Mouse (Mus musculus) kidney, adult 2 months (tissue): ENCODE measurements around the gene Utp3. TPM values are rescaled to one million over a fixed set of nuclear protein-coding genes. Genes with fewer than 3 reads are reported as not detected.

Source experiments
- DNase-seq: peaks from one replicate; pipeline ENCODE4 v3.0.0; 2021
- H3K27ac ChIP-seq: fragments of 200-500 bp; 2 replicates; pipeline ENCODE4 v1.5.1; 2012; ENCODE audit warnings: low read depth, low read length, control low read depth, inconsistent platforms; ENCODE audit not compliant: insufficient read depth
- H3K27me3 ChIP-seq: fragments of 200-500 bp; replicated peaks from 2 replicates; pipeline ENCODE4 v1.6.1; 2012; ENCODE audit warnings: mild to moderate bottlenecking, moderate library complexity, low read length, inconsistent platforms; ENCODE audit not compliant: control insufficient read depth, insufficient read depth
- H3K36me3 ChIP-seq: fragments of 200-500 bp; 2 replicates; pipeline ENCODE4 v1.6.1; 2012; ENCODE audit warnings: mild to moderate bottlenecking, moderate library complexity, low read length, inconsistent platforms; ENCODE audit not compliant: control insufficient read depth, insufficient read depth
- H3K4me1 ChIP-seq: fragments of 200-500 bp; 2 replicates; pipeline ENCODE4 v1.6.1; 2011; ENCODE audit warnings: low read length; ENCODE audit not compliant: control insufficient read depth, insufficient read depth
- H3K4me3 ChIP-seq: fragments of 200-500 bp; 2 replicates; pipeline ENCODE4 v1.5.1; 2011; ENCODE audit warnings: mild to moderate bottlenecking, low read depth, low read length, control low read depth; ENCODE audit not compliant: insufficient read depth
- CTCF ChIP-seq: fragments of 200-500 bp; conservative IDR thresholded peaks from 2 replicates; pipeline ENCODE4 v1.5.1; 2011; ENCODE audit warnings: low read depth, mild to moderate bottlenecking, control low read depth, low read length, moderate library complexity, mixed read lengths; ENCODE audit not compliant: insufficient read depth, insufficient read length
- POLR2A ChIP-seq: fragments of 200-500 bp; IDR thresholded peaks from one replicate; pipeline ENCODE4 v1.6.1; 2011; ENCODE audit warnings: low read depth, low read length, control low read depth
- WGBS: fragments of 180-500 bp; shearing (Covaris S2); methylation state at CpG from one replicate; pipeline ENCODE4 v1.1.7; 2018; 5-methylcytosine and 5-hydroxymethylcytosine counted together
- polyA plus RNA-seq: library from polyadenylated mRNA; depleted of rRNA; stranded (reverse); fragments of >200 nt; gene quantifications from 2 replicates; pipeline ENCODE4 v1.2.3, GENCODE M21; 2012

Utp3 gene
- polyA plus RNA-seq, 1 experiment: 9.8 TPM

DNA sequence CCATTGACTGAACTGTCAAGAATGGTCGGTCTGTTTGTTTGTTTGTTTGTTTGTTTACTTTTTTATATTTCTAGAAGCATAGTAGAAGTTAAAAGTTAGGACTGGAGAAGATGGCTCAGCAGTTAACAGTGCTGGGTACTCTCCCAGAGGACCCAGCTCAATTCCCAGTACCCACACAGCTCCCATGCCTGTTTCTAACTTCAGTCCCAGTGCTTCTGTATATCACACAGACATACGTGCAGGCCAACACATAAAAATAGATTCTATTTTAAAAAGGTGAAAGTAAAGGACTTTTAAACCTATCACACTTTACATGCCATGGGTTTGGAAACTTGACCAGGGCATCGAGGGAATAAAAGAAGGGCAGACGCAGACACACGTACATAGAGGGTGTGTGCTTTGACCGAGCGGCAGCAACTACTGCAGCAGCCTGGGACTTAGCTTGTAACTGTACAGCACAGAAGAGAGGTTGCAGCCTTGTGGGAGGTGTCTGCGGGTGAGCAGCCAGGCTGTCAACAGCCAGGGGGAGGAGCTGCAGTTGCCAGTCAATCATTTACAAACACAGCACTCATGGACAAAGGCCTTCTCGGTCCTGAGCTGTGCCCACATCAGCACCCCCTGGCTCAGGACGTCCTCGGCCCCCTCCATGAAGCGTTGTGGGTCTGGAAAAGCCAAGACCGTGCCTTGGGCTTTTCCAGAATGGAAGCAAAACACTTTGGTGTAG is 33.1 kb downstream of the Utp3 start:
- no peaks in the 10 kb centered on the region; the same call in 1 of the 2 replicates for H3K36me3 ChIP-seq
- H3K4me3 ChIP-seq: no peak overlapping the region
- TF ChIP-seq CTCF (peak; percentile 19; the same call in 1 of the 2 replicates), POLR2A (peak; percentile 97)
- H3K27ac ChIP-seq: peak overlapping the region; percentile 89
- H3K27me3 ChIP-seq: no peaks in the 10 kb centered on the region
- peaks cover 19% of the 10 kb centered on the region; the same call in 1 of the 2 replicates for H3K4me1 ChIP-seq
- DNase-seq: peak; percentile 91
- WGBS: 31% methylated on average over 13 of the region's 13 CpGs

DNA sequence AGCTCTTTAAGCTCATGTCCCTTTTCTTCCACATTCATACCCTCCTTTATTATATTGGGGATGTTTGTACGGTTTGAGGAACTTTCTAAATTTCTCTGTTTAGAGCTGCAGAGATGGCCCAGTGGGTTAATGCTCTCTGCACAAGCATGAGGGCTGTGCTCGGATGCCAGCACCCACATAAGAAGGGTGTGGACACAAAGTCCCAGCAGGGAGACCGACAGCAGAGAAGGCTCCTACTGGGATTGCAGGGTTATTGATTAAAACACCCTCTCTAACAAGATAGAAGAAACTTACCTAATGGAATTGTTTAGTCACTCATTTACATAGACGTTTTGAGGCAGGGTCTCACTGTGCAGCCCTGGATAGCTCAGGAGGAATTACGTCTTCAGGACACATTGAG is 34.2 kb downstream of the Utp3 start:
- Histone ChIP-seq H3K27ac (peak overlapping the region; percentile 33), H3K36me3 (no peaks in the 10 kb centered on the region; the same call in 1 of the 2 replicates), H3K4me1 (peaks cover 27% of the 10 kb centered on the region; the same call in 1 of the 2 replicates), H3K4me3 (no peak overlapping the region), H3K27me3 (no peaks in the 10 kb centered on the region)
- no peak for TF ChIP-seq POLR2A
- TF ChIP-seq CTCF: no peak
- peak; percentile 49 for DNase-seq
- 42% methylated on average over 5 of the region's 5 CpGs for WGBS

DNA sequence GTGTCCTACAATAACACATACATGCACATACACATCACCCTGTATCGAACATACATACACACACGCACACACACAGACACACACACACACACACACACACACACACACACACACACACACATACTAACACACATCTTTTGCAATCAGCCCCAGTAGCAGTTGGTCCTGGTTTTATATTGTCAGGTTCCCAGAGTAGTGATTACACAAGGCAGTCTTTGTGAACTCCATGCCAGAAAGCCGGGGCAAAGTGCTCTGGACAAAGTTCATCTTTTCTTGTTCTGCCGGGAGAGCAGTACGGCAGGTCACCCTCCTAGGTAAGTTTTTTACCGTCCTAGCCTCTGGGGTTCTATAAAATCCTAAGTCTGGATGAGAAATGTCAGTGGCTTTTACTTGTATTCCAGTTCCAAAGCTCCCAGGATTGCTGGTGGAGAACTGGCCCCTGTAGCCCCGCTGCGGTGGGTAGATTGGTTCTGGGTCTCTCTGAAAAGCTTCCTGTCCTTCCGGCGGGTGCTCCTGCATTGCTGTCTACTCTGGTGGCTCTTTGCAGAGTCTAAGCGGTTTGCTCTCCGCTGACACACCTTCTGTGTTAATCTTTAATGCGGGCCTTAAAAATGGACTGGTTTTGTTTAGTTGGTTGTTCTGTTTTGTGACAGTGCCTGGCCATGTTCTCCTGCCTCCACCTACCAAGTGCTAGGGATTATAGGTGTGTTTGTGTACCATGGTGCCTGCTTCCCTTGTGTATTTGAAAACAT is 39.3 kb downstream of the Utp3 start:
- Histone ChIP-seq H3K27ac (peak overlapping the region; percentile 97), H3K36me3 (no peaks in the 10 kb centered on the region; the same call in 1 of the 2 replicates), H3K27me3 (no peaks in the 10 kb centered on the region), H3K4me3 (peak overlapping the region; percentile 47), H3K4me1 (peaks cover 18% of the 10 kb centered on the region; the same call in 1 of the 2 replicates)
- DNase-seq: peak; percentile 93
- WGBS: 38% methylated on average over 13 of the region's 13 CpGs
- TF ChIP-seq POLR2A (no peak), CTCF (no peak)

DNA sequence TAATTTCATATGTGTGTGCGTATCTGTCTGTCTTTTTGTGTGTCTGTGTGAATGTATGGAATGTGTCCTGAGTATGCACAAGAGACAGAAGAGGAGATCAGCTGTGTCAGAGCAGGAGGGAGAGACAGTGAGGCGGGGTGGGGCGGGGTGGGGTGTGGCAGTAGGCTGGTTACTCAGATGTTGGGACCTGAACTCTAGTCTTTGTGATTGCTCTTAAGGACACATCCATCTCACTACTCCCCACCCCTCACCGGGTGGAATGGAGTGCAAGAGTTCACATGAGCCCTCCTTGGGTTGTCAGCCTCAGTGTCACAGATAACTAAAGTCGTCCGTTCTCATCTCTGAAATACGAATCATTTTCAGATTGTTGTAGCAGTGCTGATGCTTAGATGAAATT is 39.9 kb downstream of the Utp3 start:
- Histone ChIP-seq H3K4me3 (peak overlapping the region; percentile 47), H3K4me1 (peaks cover 14% of the 10 kb centered on the region; the same call in 1 of the 2 replicates), H3K27ac (peak overlapping the region; percentile 97), H3K27me3 (no peaks in the 10 kb centered on the region), H3K36me3 (no peaks in the 10 kb centered on the region; the same call in 1 of the 2 replicates)
- peak; percentile 48 for DNase-seq
- TF ChIP-seq POLR2A: no peak
- no peak for TF ChIP-seq CTCF
- 66% methylated on average over 7 of the region's 7 CpGs for WGBS

DNA sequence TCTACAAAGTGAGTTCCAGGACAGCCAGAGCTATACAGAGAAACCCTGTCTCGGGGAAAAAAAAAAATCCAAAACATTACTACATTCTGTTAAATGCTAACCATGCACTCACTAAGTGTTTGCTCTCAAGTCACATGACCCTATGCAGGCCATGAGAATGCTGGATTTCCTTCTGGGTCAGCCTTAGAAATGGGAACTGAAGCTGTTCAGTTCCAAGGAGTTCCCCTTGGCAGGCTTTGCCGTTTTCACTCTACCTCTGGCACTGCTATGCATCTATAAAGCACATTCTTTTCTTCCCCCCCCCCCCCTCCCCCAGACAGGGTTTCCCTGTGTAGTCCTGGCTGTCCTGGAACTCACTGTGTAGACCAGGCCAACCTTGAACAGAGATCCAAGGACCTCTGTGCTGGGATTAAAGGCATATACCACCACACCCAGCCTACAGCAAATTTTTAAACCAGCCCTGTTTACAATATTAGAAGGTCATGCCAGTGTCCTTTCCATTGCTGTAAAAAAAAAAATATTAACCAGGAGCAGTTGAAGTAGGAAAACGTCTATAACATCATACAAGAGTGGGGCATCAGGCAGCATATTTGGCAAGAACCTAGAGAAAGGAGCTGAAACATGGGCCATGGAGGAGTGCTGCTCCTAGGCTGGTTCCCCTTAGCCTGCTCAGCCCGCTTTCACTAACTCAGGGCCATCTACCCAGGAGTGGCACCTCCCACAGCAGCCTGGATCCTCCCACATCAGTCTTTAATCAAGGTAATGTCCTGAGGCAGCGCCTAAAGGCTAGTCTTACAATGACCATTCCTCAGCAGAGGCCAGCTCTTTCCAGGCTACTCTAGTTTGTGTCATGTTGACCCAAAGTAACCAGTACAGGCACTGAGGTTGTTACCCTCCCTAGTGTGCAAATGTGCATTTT is 41.5 kb downstream of the Utp3 start:
- H3K27ac ChIP-seq: peak overlapping the region; percentile 10; the same call in 1 of the 2 replicates
- DNase-seq: peak; percentile 85
- 36% methylated on average over 5 of the region's 5 CpGs for WGBS
- no peak for TF ChIP-seq POLR2A
- TF ChIP-seq CTCF: no peak
- peaks cover 16% of the 10 kb centered on the region; the same call in 1 of the 2 replicates for H3K4me1 ChIP-seq
- H3K36me3 ChIP-seq: no peaks in the 10 kb centered on the region; the same call in 1 of the 2 replicates
- H3K27me3 ChIP-seq: no peaks in the 10 kb centered on the region
- H3K4me3 ChIP-seq: no peak overlapping the region

DNA sequence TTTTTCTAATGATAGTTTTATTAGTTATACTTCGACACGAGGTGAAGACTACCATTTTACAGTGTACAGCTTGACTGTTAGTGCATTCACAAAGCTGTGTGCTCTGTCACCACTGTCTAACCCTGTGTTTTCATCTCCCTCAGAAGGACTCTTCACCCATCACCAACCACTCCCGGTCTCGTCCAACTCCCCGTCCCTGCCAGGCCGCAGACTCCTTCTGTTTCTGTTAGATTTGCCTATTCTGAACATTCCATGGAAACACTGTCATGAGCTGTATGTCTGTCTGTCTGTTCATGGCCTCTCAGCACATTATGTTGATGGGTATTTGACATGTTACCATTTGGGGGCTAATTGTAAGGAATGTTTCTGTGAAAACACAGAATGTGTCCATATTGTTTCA is 44.7 kb downstream of the Utp3 start:
- no peak for DNase-seq
- WGBS: 67% methylated on average over 6 of the region's 6 CpGs
- Histone ChIP-seq H3K27me3 (no peaks in the 10 kb centered on the region), H3K4me3 (no peak overlapping the region), H3K27ac (no peak overlapping the region), H3K36me3 (no peaks in the 10 kb centered on the region; the same call in 1 of the 2 replicates), H3K4me1 (peaks cover 17% of the 10 kb centered on the region; the same call in 1 of the 2 replicates)
- TF ChIP-seq CTCF (no peak), POLR2A (no peak)
